Mouse (Mus musculus) G1E (cell line): ENCODE results near the gene Rbm47. TPM values are rescaled to one million over a fixed set of nuclear protein-coding genes. Genes with fewer than 3 reads are reported as not detected.

Experiments used
- ATAC-seq: 2 replicates; pipeline ENCODE4 v1.8.0; 2016; ENCODE audit warnings: mild to moderate bottlenecking; ENCODE audit not compliant: insufficient number of reproducible peaks, poor library complexity, low FRiP score, severe bottlenecking; ENCODE audit errors: extremely low read depth
- DNase-seq: peaks from one replicate; pipeline ENCODE4 v3.0.0; 2012; ENCODE audit warnings: low spot score
- H3K27me3 ChIP-seq: 2 replicates; pipeline ENCODE4 v1.6.1; 2012; ENCODE audit warnings: mild to moderate bottlenecking, low read length, inconsistent platforms; ENCODE audit not compliant: insufficient read depth
- H3K36me3 ChIP-seq: replicated peaks from 2 replicates; pipeline ENCODE3; 2012; ENCODE audit warnings: mild to moderate bottlenecking, inconsistent platforms
- H3K4me1 ChIP-seq: 2 replicates; pipeline ENCODE4 v1.6.1; 2012; ENCODE audit warnings: low read depth, low read length, inconsistent platforms, mixed read lengths; ENCODE audit not compliant: insufficient read depth
- H3K4me3 ChIP-seq: 2 replicates; pipeline ENCODE4 v1.5.1; 2012; ENCODE audit warnings: low read depth, mild to moderate bottlenecking, inconsistent platforms, low read length, moderate library complexity, mixed read lengths
- H3K9me3 ChIP-seq: replicated peaks from 2 replicates; pipeline ENCODE4 v1.6.1; 2012; ENCODE audit warnings: inconsistent platforms
- CTCF ChIP-seq: IDR thresholded peaks from 2 replicates; pipeline ENCODE4 v1.5.1; 2012; ENCODE audit warnings: low read depth, low read length, inconsistent platforms, mixed read lengths
- GATA1 ChIP-seq: IDR thresholded peaks from 2 replicates; pipeline ENCODE4 v1.6.1; 2012; ENCODE audit warnings: borderline replicate concordance, low read length, inconsistent platforms, mixed read lengths
- GATA2 ChIP-seq: IDR thresholded peaks from 2 replicates; pipeline ENCODE4 v1.6.1; 2012; ENCODE audit warnings: low read depth, low read length, inconsistent platforms, borderline replicate concordance
- POLR2AphosphoS5 ChIP-seq: IDR thresholded peaks from 2 replicates; pipeline ENCODE4 v1.6.1; 2012; ENCODE audit warnings: low read depth, low read length, inconsistent platforms; ENCODE audit not compliant: insufficient replicate concordance
- TAL1 ChIP-seq: conservative IDR thresholded peaks from 2 replicates; pipeline ENCODE4 v1.6.1; 2012; ENCODE audit warnings: low read depth, low read length, inconsistent platforms, mixed read lengths
- polyA plus RNA-seq: library from polyadenylated mRNA; stranded (reverse); fragments of >175 nt; gene quantifications from 2 replicates; pipeline ENCODE4 v1.2.3, GENCODE M21; 2012
- total RNA-seq, 2 experiments: library from RNA; stranded (forward) in 1 of 2; stranded (reverse) in 1 of 2; fragments of 200-1000 nt in 1 of 2; fragments of >200 nt in 1 of 2; fragmentation: Nextera tagmentation in 1 of 2; gene quantifications; 2 replicates each; pipeline ENCODE4 v1.2.3; 2014 to 2017

Rbm47 gene
- total and polyA plus RNA-seq, 3 experiments = 0.05 TPM; not detected in 2

DNA sequence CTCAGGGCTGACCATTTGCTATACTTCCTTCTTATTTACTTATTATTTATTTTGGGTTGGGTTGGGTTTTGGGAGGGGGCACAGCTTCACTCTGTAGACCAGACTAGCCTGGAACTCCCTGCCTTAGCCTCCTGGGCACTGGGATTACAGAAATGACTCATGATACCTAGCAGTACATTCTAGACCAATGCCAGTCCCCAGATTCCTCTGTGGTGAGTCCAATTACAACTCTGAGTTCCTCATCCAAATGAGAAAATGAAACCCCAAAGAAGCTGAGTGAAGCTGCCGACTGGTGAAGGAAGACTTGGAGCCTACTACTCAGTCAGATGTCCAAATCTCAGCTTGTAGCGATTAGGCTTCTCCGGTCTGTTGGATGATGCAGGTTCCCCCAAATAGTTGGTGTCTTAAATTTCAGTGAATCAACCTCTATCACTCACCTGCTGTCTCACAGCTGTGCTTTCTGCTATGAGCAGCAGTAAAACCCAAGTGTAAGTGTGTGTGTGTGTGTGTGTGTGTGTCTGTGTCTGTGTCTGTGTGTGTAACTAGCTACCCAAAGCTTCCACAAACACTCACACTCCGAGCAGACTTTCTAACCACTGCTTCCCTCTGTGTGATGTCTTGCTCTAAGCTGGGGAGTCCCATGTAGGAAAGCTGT is 84.5 kb downstream of the Rbm47 start:
- ATAC-seq (no peak), DNase-seq (no peak)
- Histone ChIP-seq H3K9me3 (no peaks in the 10 kb centered on the region), H3K27me3 (no peaks in the 10 kb centered on the region), H3K4me1 (no peaks in the 10 kb centered on the region), H3K4me3 (no peak overlapping the region), H3K36me3 (no peaks in the 10 kb centered on the region)
- TF ChIP-seq CTCF (no peak), POLR2AphosphoS5 (no peak), TAL1 (no peak), GATA2 (no peak), GATA1 (no peak)

DNA sequence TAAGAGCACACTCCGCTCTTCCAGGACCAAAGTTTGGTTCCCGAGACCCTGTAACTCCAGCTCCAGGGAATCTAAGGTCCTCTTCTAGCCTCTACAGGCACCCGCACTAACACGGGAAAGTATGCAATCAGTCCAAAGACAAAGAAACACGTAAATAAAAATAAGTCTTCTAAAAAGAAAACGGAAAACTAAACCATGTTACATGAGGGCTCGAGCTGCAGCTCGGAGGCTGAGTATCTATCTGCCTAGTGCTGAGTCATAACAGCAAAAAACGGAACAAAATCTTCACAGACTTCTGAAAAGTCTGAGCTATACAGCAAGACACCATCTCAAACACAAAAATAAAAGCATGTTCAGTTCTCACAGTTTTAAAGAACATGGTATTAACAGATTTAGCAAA is 86.0 kb downstream of the Rbm47 start:
- Histone ChIP-seq H3K36me3 (no peaks in the 10 kb centered on the region), H3K4me1 (no peaks in the 10 kb centered on the region), H3K9me3 (no peaks in the 10 kb centered on the region), H3K27me3 (no peaks in the 10 kb centered on the region), H3K4me3 (no peak overlapping the region)
- DNase-seq = no peak
- no peak for ATAC-seq
- TF ChIP-seq GATA2 (no peak), POLR2AphosphoS5 (no peak), GATA1 (no peak), CTCF (no peak), TAL1 (no peak)

DNA sequence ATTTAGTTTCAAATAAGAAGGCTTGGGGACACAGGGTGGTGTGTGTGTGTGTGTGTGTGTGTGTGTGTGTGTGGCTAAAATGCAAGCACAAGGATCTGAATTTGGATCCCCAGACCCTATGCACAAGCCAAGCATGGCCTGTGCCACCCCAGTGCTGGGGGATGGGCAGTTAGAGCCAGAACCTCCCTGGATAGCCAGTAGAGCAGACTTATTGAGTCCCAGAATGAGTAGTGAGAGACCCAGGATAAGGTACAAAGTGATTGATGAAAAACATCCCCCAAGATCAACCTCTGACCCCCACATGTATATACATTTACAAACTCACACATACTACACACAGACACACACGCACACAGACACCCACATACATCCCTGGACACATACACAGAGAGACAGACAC is 86.6 kb downstream of the Rbm47 start:
- ATAC-seq = no peak
- TF ChIP-seq POLR2AphosphoS5 = no peak
- TF ChIP-seq GATA1 = no peak
- no peak for TF ChIP-seq TAL1
- no peak for TF ChIP-seq CTCF
- no peak for TF ChIP-seq GATA2
- Histone ChIP-seq H3K27me3 (no peaks in the 10 kb centered on the region), H3K4me3 (no peak overlapping the region), H3K4me1 (no peaks in the 10 kb centered on the region), H3K36me3 (no peaks in the 10 kb centered on the region), H3K9me3 (no peaks in the 10 kb centered on the region)
- no peak for DNase-seq

DNA sequence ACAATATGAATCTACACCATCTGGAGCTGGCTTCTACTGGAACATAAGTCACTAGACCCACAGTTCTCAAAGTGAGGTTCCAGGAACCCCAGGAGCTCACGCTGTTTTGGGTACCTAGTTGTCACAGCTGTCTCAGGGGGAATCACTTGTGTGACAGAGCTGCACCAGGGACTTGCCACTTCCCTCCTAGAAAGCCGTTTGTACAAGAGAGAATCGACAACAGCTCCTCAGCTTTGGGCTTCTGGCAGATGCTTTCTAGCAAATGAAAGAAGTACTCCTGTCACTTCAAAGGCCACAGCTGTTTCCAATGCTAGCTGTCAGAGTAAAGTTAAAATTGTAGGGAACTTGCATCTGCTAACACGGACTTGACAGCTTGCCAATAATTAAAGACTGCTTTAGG is 87.4 kb downstream of the Rbm47 start:
- H3K27me3 ChIP-seq = no peaks in the 10 kb centered on the region
- no peaks in the 10 kb centered on the region for H3K4me1 ChIP-seq
- ATAC-seq (no peak), DNase-seq (no peak)
- H3K36me3 ChIP-seq = no peaks in the 10 kb centered on the region
- H3K4me3 ChIP-seq = no peak overlapping the region
- no peaks in the 10 kb centered on the region for H3K9me3 ChIP-seq
- no peak for TF ChIP-seq POLR2AphosphoS5
- no peak for TF ChIP-seq GATA2
- no peak for TF ChIP-seq TAL1
- no peak for TF ChIP-seq GATA1
- no peak for TF ChIP-seq CTCF

DNA sequence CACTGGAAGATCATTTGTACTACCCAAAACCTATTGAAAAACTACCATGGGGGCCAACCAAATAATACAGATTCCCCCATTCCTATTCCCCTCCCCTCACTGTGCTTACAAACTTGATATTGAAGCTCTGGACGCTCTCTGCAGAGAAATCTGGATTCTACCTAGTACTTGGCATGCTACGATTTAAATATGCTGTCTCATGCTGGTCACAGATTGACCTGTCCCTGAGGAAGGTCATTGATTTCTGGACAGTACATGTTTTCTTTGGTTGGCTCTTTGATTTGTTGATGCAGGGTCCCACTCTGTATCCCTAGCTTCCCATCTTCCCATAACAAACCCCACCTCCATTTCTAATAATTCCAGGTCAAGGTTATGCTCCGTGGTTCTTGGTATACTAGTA is 88.4 kb downstream of the Rbm47 start:
- no peaks in the 10 kb centered on the region for H3K4me1 ChIP-seq
- DNase-seq (no peak), ATAC-seq (no peak)

DNA sequence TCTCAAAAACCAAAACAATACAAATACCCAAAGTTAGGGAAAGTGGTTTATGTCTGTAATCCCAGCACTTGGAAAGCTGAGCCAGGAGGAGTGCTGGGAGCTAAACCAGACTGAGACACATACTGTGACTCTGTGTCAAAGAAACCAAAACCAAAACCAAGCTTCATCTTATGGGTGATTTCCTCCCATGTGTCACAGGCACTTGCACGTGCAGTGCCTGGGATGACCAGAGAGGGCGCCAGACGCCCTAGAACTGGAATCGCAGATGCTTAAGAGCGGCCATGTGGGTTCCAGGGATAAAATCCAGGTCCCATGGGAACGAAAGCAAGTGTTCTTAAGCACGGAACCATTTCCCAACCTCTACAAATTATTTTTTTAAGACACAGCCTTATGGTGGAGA is 89.6 kb downstream of the Rbm47 start:
- no peak for DNase-seq

More for the DNA sequence above, 88.4 kb downstream of the Rbm47 start:
- Histone ChIP-seq H3K4me3 (no peak overlapping the region), H3K9me3 (no peaks in the 10 kb centered on the region), H3K36me3 (no peaks in the 10 kb centered on the region), H3K27me3 (no peaks in the 10 kb centered on the region)
- TF ChIP-seq TAL1 (no peak), CTCF (no peak), GATA2 (no peak), GATA1 (no peak), POLR2AphosphoS5 (no peak)

DNA sequence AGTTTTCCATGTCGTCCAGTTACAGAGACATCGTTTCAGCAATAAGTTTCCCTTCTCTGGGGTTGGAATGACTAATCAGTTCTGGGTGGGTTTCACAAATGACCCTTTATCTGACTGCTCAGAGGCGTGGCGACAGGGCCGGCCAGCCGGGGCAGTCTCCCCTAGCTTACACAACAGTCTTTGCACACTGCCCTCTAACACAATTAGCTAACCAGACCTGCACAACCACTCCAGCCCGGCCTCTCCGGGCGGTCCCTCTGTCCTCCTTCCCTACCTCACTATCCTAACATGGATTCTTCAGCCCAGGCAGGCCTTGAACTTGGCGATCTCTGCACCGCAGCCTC is 90.7 kb downstream of the Rbm47 start:
- Histone ChIP-seq H3K9me3 (no peaks in the 10 kb centered on the region), H3K27me3 (no peaks in the 10 kb centered on the region), H3K4me3 (no peak overlapping the region), H3K4me1 (no peaks in the 10 kb centered on the region), H3K36me3 (no peaks in the 10 kb centered on the region)
- no peak for DNase-seq
- ATAC-seq = no peak
- TF ChIP-seq TAL1 (no peak), GATA1 (no peak), GATA2 (no peak), POLR2AphosphoS5 (no peak), CTCF (no peak)

More for the DNA sequence above, 89.6 kb downstream of the Rbm47 start:
- Histone ChIP-seq H3K27me3 (no peaks in the 10 kb centered on the region), H3K36me3 (no peaks in the 10 kb centered on the region), H3K4me3 (no peak overlapping the region), H3K9me3 (no peaks in the 10 kb centered on the region), H3K4me1 (no peaks in the 10 kb centered on the region)
- TF ChIP-seq GATA2 = no peak
- peak; percentile 49 for TF ChIP-seq CTCF
- ATAC-seq = no peak
